Mouse (Mus musculus): ENCODE results near the gene Plxna2.

- TF ChIP-seq CTCF (IDR thresholded peaks at IDR 0.05; ENCODE audit: low read depth, low read length) = no peak
- no peak for TF ChIP-seq POLR2A (IDR thresholded peaks at IDR 0.05; ENCODE audit: extremely low read depth, insufficient read depth, low read length)
Measured at GRCm38 (mm10) chr1:194663021-194663420, 45.0 kb downstream of the Plxna2 start.
